In the genomic region with DNA sequence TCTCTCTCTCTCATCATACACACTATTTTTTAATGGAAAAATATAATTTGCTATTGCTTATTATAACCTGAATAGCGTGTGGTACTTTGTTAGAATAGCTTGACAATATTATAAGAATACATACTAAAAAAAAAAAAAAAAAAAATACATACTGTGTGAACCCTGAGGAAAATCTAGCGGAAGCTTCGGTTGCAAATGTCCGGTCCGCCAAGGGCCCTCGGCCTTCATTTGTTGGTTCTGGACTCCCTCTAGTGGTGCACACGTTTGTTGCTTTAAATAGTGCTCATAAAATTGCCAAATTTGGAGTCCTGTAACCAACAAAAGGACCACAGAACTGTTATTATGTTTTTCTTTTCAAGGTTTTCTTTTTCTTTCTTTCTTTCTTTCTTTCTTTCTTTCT, we compare ENCODE assay signal across 8 mouse cellular contexts. TPM values are rescaled to one million over a fixed set of nuclear protein-coding genes. Genes with fewer than 3 reads are reported as not detected.
A peak's percentile ranks its signal among the peaks of the same experiment; 100 is the strongest.
DNase-seq lines count a peak whose midpoint lies in the region; ATAC-seq and TF ChIP-seq lines count a peak whose summit lies in the region.
"Had no signal": no experiment of that assay in that cellular context is flagged by ENCODE, and none has a peak within 500 bp of the region (broad histone marks: within the 10 kb centered on the region; RNA-seq: fewer than 3 reads in every experiment).

No protein-coding gene starts in this region.

- peaks cover 0 to 2% of the 10 kb centered on the region in 2 experiments; a peak in 1 of 4 replicates for H3K27me3 ChIP-seq in MEL (ENCODE audit: control insufficient read depth in 1 of 2, insufficient read depth in 2 of 2, low read length in 2 of 2)
- H3K27me3 ChIP-seq in embryonic facial prominence, embryonic 14.5 days (replicated peaks; ENCODE audit: control insufficient read depth, insufficient read depth, low read length), result no peaks in the 10 kb centered on the region
- H3K27me3 ChIP-seq in heart, embryonic 10.5 days (ENCODE audit: insufficient read depth, poor library complexity, severe bottlenecking), result peaks cover 4% of the 10 kb centered on the region; the same call in 1 of the 2 replicates

- no peak overlapping the region for H3K9ac ChIP-seq in MEL (ENCODE audit: control insufficient read depth, low read depth, low read length, poor library complexity, severe bottlenecking)
- H3K9ac ChIP-seq in embryonic facial prominence, embryonic 14.5 days (ENCODE audit: low read depth, low read length), result no peak overlapping the region

- H3K9me3 ChIP-seq in MEL (replicated peaks; ENCODE audit: insufficient read depth, low read length), result no peaks in the 10 kb centered on the region
- no peaks in the 10 kb centered on the region for H3K9me3 ChIP-seq in embryonic facial prominence, embryonic 14.5 days (ENCODE audit: control insufficient read depth, low read length)
- H3K9me3 ChIP-seq in heart, embryonic 10.5 days, result no peaks in the 10 kb centered on the region

- TF ChIP-seq CTCF in MEL (IDR thresholded peaks at IDR 0.05 in 2 of 3, conservative IDR thresholded peaks at IDR 0.05 in 1 of 3; ENCODE audit: control insufficient read depth in 1 of 3, insufficient read depth in 1 of 3, low read depth in 2 of 3, low read length in 3 of 3, poor library complexity in 1 of 3, severe bottlenecking in 1 of 3), result peak; percentile 24 to 61 (median 60); a peak in 5 of 6 replicates

- WGBS in embryonic facial prominence, embryonic 14.5 days, result 2% methylated on average over 7 of the region's 7 CpGs
- 2% methylated on average over 7 of the region's 7 CpGs for WGBS in heart, embryonic 10.5 days

- peak; percentile 49 for DNase-seq in MEL (ENCODE audit: low read depth, low spot score)
- DNase-seq in adrenal gland, postnatal 14 days, result peak; percentile 87
- DNase-seq in embryonic facial prominence, embryonic 14.5 days (ENCODE audit: low spot score), result peak; percentile 92
- DNase-seq in heart, embryonic 10.5 days (ENCODE audit: low spot score), result peak; percentile 86
- peak; percentile 70 to 86 for DNase-seq in layer of hippocampus, adult 8-10 months (ENCODE audit: low spot score in 2 of 2)
- DNase-seq in lung, postnatal 14 days, result peak; percentile 83
- peak; percentile 89 for DNase-seq in right cerebral cortex, postnatal 10 days (ENCODE audit: low spot score in 2 of 2)

- no peak for TF ChIP-seq EP300 in MEL (IDR thresholded peaks at IDR 0.05; ENCODE audit: low read depth in 1 of 2, low read length in 2 of 2)

- H3K27ac ChIP-seq in MEL (ENCODE audit: control insufficient read depth, low read depth, low read length), result no peak overlapping the region
- no peak overlapping the region for H3K27ac ChIP-seq in embryonic facial prominence, embryonic 14.5 days (replicated peaks; ENCODE audit: low read depth, low read length)
- no peak overlapping the region for H3K27ac ChIP-seq in heart, embryonic 10.5 days
- H3K27ac ChIP-seq: macrophage had no signal

- peaks cover 2 to 4% of the 10 kb centered on the region in 2 experiments; a peak in 2 of 4 replicates for H3K4me1 ChIP-seq in MEL (ENCODE audit: control insufficient read depth in 1 of 2, insufficient read depth in 2 of 2, low read length in 2 of 2)
- no peaks in the 10 kb centered on the region; the same call in 1 of the 2 replicates for H3K4me1 ChIP-seq in embryonic facial prominence, embryonic 14.5 days (ENCODE audit: control insufficient read depth, insufficient read depth, low read length)
- H3K4me1 ChIP-seq in heart, embryonic 10.5 days, result peaks cover 12% of the 10 kb centered on the region; the same call in 1 of the 2 replicates

- ATAC-seq in embryonic facial prominence, embryonic 14.5 days (ENCODE audit: low read depth), result no peak

- H3K4me3 ChIP-seq in MEL (ENCODE audit: control insufficient read depth in 1 of 2, insufficient read depth in 1 of 2, low read depth in 2 of 2, low read length in 2 of 2), result no peak overlapping the region
- H3K4me3 ChIP-seq in embryonic facial prominence, embryonic 14.5 days (ENCODE audit: low read depth, low read length), result no peak overlapping the region
- no peak overlapping the region for H3K4me3 ChIP-seq in heart, embryonic 10.5 days

- H3K79me2 ChIP-seq in MEL (ENCODE audit: control insufficient read depth, insufficient read depth, low read length, poor library complexity), result peaks cover 21% of the 10 kb centered on the region

- TF ChIP-seq POLR2A in MEL (IDR thresholded peaks at IDR 0.05; ENCODE audit: control insufficient read depth in 1 of 2, insufficient read depth in 1 of 2, low read depth in 1 of 2, low read length in 2 of 2, poor library complexity in 1 of 2), result no peak

- 0 out of 2 replicates have a peak overlapping the region, but pooled peaks have one; percentile 21 for H3K4me2 ChIP-seq in embryonic facial prominence, embryonic 14.5 days (ENCODE audit: low read depth, low read length)

- peaks cover 1 to 7% of the 10 kb centered on the region in 2 experiments; a peak in 2 of 4 replicates for H3K36me3 ChIP-seq in MEL (ENCODE audit: control insufficient read depth in 1 of 2, insufficient read depth in 2 of 2, low read length in 2 of 2)
- H3K36me3 ChIP-seq in embryonic facial prominence, embryonic 14.5 days (ENCODE audit: control insufficient read depth, insufficient read depth, low read length), result peaks cover 9% of the 10 kb centered on the region; the same call in 1 of the 2 replicates
- H3K36me3 ChIP-seq in heart, embryonic 10.5 days, result peaks cover 17% of the 10 kb centered on the region

- peak; percentile 73 for TF ChIP-seq RAD21 in MEL (IDR thresholded peaks at IDR 0.05; ENCODE audit: low read depth, low read length)

TF ChIP-seq in MEL, 35 proteins besides CTCF, POLR2A, EP300 and RAD21:
- TF ChIP-seq ZC3H11A (IDR thresholded peaks at IDR 0.05; ENCODE audit: low read depth, low read length) (peak; percentile 41), JUND (IDR thresholded peaks at IDR 0.05; ENCODE audit: low read depth, low read length) (no peak), KAT2A (conservative IDR thresholded peaks at IDR 0.05; ENCODE audit: low read depth, low read length) (no peak), ZNF384 (IDR thresholded peaks at IDR 0.05; ENCODE audit: low read depth, low read length) (no peak), HCFC1 (IDR thresholded peaks at IDR 0.05; ENCODE audit: low read depth, low read length) (no peak), ELF1 (IDR thresholded peaks at IDR 0.05; ENCODE audit: low read depth, low read length) (no peak), RCOR1 (IDR thresholded peaks at IDR 0.05; ENCODE audit: low read depth, low read length) (no peak), TAL1 (IDR thresholded peaks at IDR 0.05; ENCODE audit: low read length) (no peak), SMC3 (IDR thresholded peaks at IDR 0.05; ENCODE audit: low read depth, low read length) (peak; percentile 56)
TF ChIP-seq in MEL: peak in this region for 2.

RNA-seq across cellular contexts. Expression of gene AA467197, which starts 7.8 kb away (rescaled TPM):
- not detected in 2 replicates for total RNA-seq in MEL (2012; rRNA removed)
- not detected for polyA plus RNA-seq in MEL (2012; ENCODE audit: insufficient read depth in 1 of 2, insufficient read length in 2 of 2, low read depth in 1 of 2, low replicate concordance in 2 of 2, missing spikeins in 1 of 2)
- total RNA-seq in adrenal gland, postnatal 14 days (2021), result 0.48 and 0.83 TPM in 2 replicates
- 0.47 TPM in 1 of 2 replicates, not detected in the other for polyA plus RNA-seq in embryonic facial prominence, embryonic 14.5 days (2014; fragmentation: Nextera tagmentation; extraction: Ambion mirVana)
- polyA plus RNA-seq in heart, embryonic 10.5 days (2016; fragmentation: Nextera tagmentation; extraction: Ambion mirVana), result not detected in 2 replicates
- total RNA-seq in layer of hippocampus, adult 8-10 months (2022), result under 1 TPM; 0.54 to 0.91 (median 0.82) TPM

RNA-seq across cellular contexts. Expression of gene Gatm, which starts 17.9 kb away (rescaled TPM):
- not detected in 2 replicates for total RNA-seq in MEL (2012; rRNA removed)
- polyA plus RNA-seq in MEL (2012; ENCODE audit: insufficient read depth in 1 of 2, insufficient read length in 2 of 2, low read depth in 1 of 2, low replicate concordance in 2 of 2, missing spikeins in 1 of 2), result not detected
- 5.2 and 5.6 TPM in 2 replicates for total RNA-seq in adrenal gland, postnatal 14 days (2021)
- 97.0 and 127 TPM in 2 replicates for polyA plus RNA-seq in embryonic facial prominence, embryonic 14.5 days (2014; fragmentation: Nextera tagmentation; extraction: Ambion mirVana)
- 19.3 and 30.1 TPM in 2 replicates for polyA plus RNA-seq in heart, embryonic 10.5 days (2016; fragmentation: Nextera tagmentation; extraction: Ambion mirVana)
- total RNA-seq in layer of hippocampus, adult 8-10 months (2022), result 100 to 1,000 TPM in 1 of 4 experiments, 10 to 100 TPM in 3; 91.7 to 100 (median 94.8) TPM

Comparison
In these comparisons a context has a peak if more than half of its experiments do, and no peak if none do; other contexts are left out.
1. RNA of gene Gatm, which starts 17.9 kb away (total RNA-seq): 91.7 to 100 TPM in layer of hippocampus, adult 8-10 months; 5.2 to 5.6 TPM in adrenal gland, postnatal 14 days and not detected in MEL; every median in the first group is over 10 times any median in the second.
2. Peak in every context shown above with its lines, with median percentiles within 50 percentile points of each other: DNase-seq.